Mouse (Mus musculus) layer of hippocampus, postnatal 10 days (tissue): ENCODE measurements around the gene Golgb1. TPM values are rescaled to one million over a fixed set of nuclear protein-coding genes. Genes with fewer than 3 reads are reported as not detected.
A peak's percentile ranks its signal among the peaks of the same experiment; 100 is the strongest.

Experiments
- DNase-seq, 2 experiments: peaks; one replicate each; pipeline ENCODE4 v3.0.0; 2021; ENCODE audit warnings: low spot score in 2 of 2
- total RNA-seq, 2 experiments: library from RNA; stranded (reverse); gene quantifications; 2 replicates each; pipeline ENCODE4 v1.2.3; 2021

Golgb1 gene
- total RNA-seq, 2 experiments from 2014 or later = 59.3 to 62.9 TPM

- DNase-seq = no peak
Observed at GRCm38 (mm10) chr16:36941137-36941727, 66.3 kb downstream of the Golgb1 start.

DNA sequence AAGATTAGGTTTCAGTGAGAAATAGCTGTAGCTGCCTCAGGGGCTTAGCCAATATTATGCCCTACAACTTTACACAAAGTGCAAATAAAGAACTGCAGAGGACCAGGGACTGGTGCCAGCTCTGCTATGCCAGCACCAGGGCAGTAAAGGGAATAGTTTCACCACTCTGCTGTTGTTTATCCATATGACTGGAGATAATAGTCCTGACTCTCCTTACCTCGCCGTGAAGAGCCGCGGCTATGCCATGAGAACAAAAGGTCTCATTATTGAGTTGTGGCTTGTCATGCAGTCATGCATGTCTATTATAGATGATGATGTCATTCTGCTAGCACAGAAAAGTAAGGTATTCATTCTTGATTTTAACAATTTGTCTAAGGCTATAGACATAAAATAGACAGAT lies 67.0 kb downstream of the Golgb1 start:
- DNase-seq = no peak

DNA sequence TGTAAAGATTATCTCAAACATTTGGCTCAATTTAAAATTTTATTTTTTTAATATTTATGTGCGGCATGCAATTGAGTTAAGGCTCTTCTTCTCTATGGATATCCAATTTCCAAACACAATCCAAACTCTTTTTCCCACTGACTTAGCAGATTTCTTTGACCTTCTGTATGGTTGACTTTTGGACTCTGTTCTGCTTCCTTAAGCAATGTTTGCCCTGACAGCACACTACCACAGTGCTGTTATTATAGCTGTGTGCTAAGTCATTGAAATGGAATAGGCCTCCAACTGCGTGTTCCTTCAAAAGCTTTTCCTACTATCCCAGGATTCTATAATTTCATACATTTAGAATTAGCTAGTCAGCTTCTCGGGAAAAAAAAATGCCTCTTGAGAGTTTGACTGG lies 68.7 kb downstream of the Golgb1 start:
- no peak for DNase-seq

DNA sequence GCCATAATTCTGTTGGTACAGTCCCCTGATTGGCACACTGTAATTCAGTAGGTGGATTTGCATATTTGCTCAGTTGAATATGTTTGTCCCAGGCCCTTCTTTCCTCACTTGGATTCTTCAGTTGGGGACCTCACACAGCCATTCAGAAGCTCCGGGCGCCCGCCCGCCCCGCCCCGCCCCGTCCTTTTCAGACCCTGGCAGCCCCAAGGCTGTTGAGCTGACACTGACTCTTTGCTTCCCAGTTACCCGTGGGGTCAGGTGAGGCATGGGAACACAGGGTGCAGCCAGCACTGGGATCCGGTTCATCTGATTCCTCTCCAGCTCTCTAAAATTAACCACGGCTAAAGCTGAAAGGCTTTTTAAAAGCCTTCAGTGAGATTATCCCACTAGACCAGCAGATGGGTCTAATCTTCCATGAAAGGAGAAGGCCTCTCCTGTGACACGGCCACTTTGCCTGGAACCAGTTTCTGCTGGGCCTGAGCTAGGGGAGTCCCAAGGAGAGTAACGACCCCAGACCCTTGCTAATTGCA lies 70.0 kb downstream of the Golgb1 start:
- DNase-seq = peak in 1 of 2 experiments; percentile 16

DNA sequence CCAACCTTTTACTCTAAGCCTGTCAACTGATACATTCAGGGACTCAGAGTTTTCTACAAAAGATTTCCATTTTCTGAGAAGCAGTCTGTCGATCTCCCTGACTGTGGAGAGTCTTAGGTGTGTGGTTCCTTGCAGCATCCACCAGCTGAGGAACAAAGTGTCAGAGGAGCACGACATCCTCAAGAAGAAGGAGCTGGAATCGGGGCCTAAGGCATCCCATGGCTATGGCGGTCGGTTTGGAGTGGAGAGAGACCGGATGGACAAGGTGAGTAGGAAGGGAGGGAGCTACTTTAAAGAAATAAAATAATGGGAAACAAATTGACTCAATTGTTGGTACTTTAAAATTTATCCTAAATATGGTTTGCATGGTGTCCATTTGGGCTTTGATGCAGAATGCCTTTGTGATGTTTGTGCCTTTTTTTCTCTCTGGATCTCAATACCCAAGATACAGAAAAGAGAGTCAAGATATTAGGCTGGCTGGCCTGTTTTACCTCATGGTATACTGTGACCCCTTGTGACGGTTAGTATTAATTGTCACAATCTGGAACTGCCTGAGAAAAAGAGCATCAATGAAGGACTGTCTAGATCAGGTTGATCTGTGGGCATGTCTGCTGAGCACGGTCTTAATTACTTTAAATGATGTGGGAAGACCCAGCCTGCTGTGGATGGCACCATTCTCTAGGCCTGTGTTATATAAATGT lies 71.7 kb downstream of the Golgb1 start:
- no peak for DNase-seq

DNA sequence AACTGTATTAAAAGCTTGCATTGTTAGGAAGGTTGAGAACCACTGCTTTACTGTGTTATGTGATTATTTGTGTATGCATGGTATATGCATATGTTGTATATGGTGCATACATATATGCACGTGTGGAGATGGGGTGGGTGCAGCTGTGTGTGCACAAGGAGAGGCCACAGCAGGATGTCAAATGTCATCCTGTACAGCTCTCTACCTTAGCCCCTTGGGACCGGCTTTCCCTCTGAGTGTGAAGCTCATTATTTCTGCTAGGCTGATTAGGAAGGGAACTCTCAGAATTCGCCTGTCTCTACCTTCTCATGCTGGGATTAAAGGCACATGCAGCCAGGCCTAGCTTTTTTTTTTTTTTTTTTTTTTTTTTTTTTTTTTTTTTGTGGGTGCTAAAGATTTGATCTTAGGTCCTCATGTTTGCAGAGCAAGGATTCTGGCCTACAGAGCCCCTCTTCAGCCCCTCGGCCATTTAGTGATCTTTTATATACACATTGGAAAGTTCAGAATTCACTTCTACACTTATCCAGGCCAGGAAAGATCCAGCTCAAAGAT lies 72.8 kb downstream of the Golgb1 start:
- DNase-seq = no peak

GRCm38 (mm10) chr16:36949614-36950336 lies 74.8 kb downstream of the Golgb1 start:
- peak in 1 of 2 experiments; percentile 11 for DNase-seq

DNA sequence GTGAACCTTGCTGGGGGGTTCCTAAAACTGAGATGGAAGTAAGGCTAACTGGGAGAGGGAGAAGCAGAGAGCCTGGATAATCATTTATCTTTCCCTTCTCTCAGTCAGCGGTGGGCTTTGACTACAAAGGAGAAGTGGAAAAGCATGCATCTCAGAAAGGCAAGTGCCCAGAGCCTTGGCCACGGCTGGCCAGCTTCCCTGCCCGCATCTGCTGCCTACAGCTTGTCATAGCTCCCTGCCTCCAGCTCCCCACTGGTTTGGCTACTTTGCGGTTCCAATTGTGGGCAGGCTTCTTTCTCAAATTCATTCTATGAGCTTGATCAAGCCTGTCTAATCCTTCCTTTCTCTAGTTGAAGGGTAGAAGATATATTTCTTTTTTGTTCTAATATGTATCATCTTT lies 76.1 kb downstream of the Golgb1 start:
- peak; percentile 24 to 41 for DNase-seq

DNA sequence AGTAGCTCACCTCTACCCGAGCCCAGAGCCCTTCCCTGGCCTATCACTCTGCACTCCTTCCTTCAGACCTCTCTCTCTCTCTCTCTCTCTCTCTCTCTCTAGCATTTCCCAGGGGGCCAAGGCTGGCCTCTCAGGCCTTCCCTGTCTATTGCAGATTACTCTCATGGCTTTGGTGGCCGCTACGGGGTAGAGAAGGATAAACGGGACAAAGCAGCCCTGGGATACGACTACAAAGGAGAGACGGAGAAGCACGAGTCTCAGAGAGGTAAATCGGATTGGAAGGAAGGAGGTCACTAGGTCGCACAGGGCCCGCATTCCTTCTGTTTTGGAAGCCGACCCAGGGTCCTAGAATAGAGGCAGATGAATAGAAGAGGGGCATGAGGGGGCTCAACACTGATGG lies 80.2 kb downstream of the Golgb1 start:
- peak in 1 of 2 experiments; percentile 2 for DNase-seq

GRCm38 (mm10) chr16:36963415-36963814 lies 88.5 kb downstream of the Golgb1 start:
- no peak for DNase-seq

DNA sequence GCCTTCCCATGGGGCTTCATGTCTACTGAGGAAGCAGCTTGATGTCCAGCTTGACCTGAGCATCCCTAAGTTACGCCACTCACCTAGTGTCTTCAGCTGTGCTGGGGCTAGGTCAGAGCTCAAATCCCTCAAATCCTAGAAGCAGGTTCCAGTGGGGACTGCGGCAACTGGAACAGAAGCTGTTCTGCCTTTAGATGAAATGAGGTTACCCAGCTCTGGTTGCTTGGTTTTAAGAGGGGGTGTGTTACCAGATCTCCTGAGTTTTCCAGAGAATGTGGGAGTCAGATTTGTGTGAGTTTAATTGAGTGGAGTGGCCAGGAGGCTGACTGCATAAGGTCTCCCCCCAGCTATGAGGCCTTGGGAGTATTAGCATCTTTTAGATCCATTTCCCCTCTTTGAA lies 104.2 kb downstream of the Golgb1 start:
- DNase-seq = no peak

Other genes starting within 250 kb of the Golgb1 start
- gene Cd86, start 209.1 kb upstream of the Golgb1 start, total RNA-seq = 1 to 10 TPM; 1.3 to 1.6 TPM
- gene Ildr1, start 181.2 kb upstream of the Golgb1 start, total RNA-seq = under 1 TPM; 0.51 to 0.66 TPM
- 10 to 100 TPM; 49.3 to 50.1 TPM for gene Slc15a2, start 90.2 kb upstream of the Golgb1 start, total RNA-seq
- gene Iqcb1, start 46.8 kb upstream of the Golgb1 start, total RNA-seq = 10 to 100 TPM; 36.4 to 43.1 TPM
- gene Eaf2, start 137 bp upstream of the Golgb1 start, total RNA-seq = 1 to 10 TPM in 1 of 2 experiments, under 1 TPM in 1; 0.54 to 1.2 TPM
- 1 to 10 TPM; 4.3 to 5.8 TPM for gene Hcls1, start 59.8 kb downstream of the Golgb1 start, total RNA-seq
- under 1 TPM in 1 of 2 experiments, not detected in 1; 0.14 TPM for gene Fbxo40, start 115.3 kb downstream of the Golgb1 start, total RNA-seq
- gene Polq, start 136.6 kb downstream of the Golgb1 start, total RNA-seq = 1 to 10 TPM; 2.7 to 2.9 TPM